Mouse (Mus musculus) embryonic facial prominence, embryonic 12.5 days (tissue): ENCODE data around the gene Stard9. TPM values are rescaled to one million over a fixed set of nuclear protein-coding genes. Genes with fewer than 3 reads are reported as not detected.

Source experiments
- ATAC-seq: fragments of 200-750 bp; cut with Nextera tagmentation; 2 replicates; pipeline ENCODE4 v1.8.0; 2017; ENCODE audit not compliant: insufficient number of reproducible peaks, insufficient read depth, low FRiP score, low TSS enrichment
- H3K27ac ChIP-seq: fragments of 300-500 bp; sonication (generic); 2 replicates; pipeline ENCODE4 v1.5.1; 2016; ENCODE audit warnings: mild to moderate bottlenecking
- H3K27me3 ChIP-seq: fragments of 300-500 bp; sonication (generic); 2 replicates; pipeline ENCODE4 v1.6.1; 2016; ENCODE audit warnings: mild to moderate bottlenecking, moderate library complexity
- H3K36me3 ChIP-seq: fragments of 300-500 bp; sonication (generic); 2 replicates; pipeline ENCODE4 v1.6.1; 2016; ENCODE audit warnings: mild to moderate bottlenecking
- H3K4me1 ChIP-seq: fragments of 300-500 bp; sonication (generic); 2 replicates; pipeline ENCODE4 v1.6.1; 2016
- H3K4me2 ChIP-seq: fragments of 300-500 bp; sonication (generic); replicated peaks from 2 replicates; pipeline ENCODE4 v1.6.1; 2016; ENCODE audit warnings: mild to moderate bottlenecking, moderate library complexity
- H3K4me3 ChIP-seq: fragments of 300-500 bp; sonication (generic); 2 replicates; pipeline ENCODE4 v1.5.1; 2016; ENCODE audit warnings: mild to moderate bottlenecking
- H3K9ac ChIP-seq: fragments of 300-500 bp; sonication (generic); 2 replicates; pipeline ENCODE4 v1.6.1; 2016; ENCODE audit warnings: mild to moderate bottlenecking, moderate library complexity
- H3K9me3 ChIP-seq: fragments of 300-500 bp; sonication (generic); 2 replicates; pipeline ENCODE4 v1.6.1; 2016; ENCODE audit warnings: mild to moderate bottlenecking, moderate library complexity
- WGBS: fragments of 180-500 bp; shearing (Covaris S2); methylation state at CpG from one replicate; pipeline ENCODE4 v1.1.7; 2016; 5-methylcytosine and 5-hydroxymethylcytosine counted together
- polyA plus RNA-seq: library from polyadenylated mRNA; unstranded; fragments of >200 nt; fragmentation: Nextera tagmentation; extraction: Ambion mirVana; gene quantifications from 2 replicates; pipeline ENCODE4 v1.2.1, GENCODE M21; 2016

Gene Stard9
- polyA plus RNA-seq, 1 experiment from 2014 or later = 6.3 TPM

DNA sequence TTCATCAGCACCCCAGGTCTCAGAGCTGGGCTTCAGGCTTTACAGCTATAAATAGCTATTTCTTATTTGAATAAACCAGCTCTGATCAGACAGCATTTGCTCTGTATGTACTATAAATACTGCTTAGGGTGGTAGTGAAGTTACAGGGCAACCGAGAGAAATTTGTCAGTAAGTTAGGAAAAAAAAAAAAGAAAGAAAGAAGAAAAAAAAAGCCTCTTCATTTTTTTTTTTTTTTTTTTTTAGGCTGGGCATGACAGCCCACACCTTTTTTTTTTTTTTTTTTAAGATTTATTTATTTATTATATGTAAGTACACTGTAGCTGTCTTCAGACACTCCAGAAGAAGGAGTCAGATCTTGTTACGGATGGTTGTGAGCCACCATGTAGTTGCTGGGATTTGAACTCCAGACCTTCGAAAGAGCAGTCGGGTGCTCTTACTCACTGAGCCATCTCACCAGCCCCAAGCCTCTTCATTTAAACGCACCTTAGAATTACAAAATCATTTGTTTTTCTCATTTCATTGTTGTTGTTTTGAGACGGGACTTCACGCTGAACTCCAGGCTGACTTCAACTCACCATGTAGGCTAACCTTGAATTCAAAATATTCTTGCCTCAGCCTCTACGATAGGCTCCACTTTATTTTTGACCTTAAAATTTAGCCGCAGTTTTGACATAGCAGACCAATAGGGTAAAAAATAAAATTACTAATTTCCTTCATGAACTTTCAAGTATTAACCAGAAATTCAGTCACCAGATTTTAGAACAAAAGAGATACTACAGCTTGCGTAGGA lies 650 bp upstream of the Stard9 start:
- no peaks in the 10 kb centered on the region for H3K9me3 ChIP-seq
- no peaks in the 10 kb centered on the region for H3K4me1 ChIP-seq
- H3K36me3 ChIP-seq = no peaks in the 10 kb centered on the region
- no peak; the same call in 1 of the 2 replicates for ATAC-seq
- peak overlapping the region; percentile 53 for H3K4me3 ChIP-seq
- H3K9ac ChIP-seq = no peak overlapping the region
- no peak overlapping the region for H3K27ac ChIP-seq
- H3K27me3 ChIP-seq = no peaks in the 10 kb centered on the region
- peak overlapping the region; percentile 39 for H3K4me2 ChIP-seq
- 32% methylated on average over 10 of the region's 10 CpGs for WGBS

DNA sequence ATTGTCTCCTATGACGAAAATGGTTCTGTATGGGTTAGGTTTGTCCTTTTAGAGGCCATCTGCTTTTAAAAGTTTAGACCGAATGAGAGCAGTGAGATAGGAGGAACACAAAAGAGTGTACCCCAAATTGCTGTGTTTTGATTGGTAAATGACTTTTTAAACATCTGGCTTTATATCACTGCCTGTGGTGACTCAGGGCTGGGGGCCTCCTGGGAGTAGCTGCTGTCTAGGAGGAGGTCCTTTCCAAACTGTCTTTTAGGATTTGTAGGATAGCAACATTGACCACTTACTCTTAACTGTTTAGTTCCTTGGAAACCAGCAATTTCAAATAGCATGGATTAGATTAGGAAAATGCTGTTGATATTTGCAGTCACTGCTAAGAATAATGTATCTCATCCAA lies 1.3 kb downstream of the Stard9 start:
- 77% methylated on average over 2 of the region's 2 CpGs for WGBS
- H3K4me3 ChIP-seq = no peak overlapping the region
- H3K9ac ChIP-seq = no peak overlapping the region
- H3K9me3 ChIP-seq = no peaks in the 10 kb centered on the region
- no peaks in the 10 kb centered on the region for H3K27me3 ChIP-seq
- H3K4me1 ChIP-seq = no peaks in the 10 kb centered on the region
- no peak overlapping the region for H3K27ac ChIP-seq
- peaks cover 10% of the 10 kb centered on the region; the same call in 1 of the 2 replicates for H3K36me3 ChIP-seq
- H3K4me2 ChIP-seq = no peak overlapping the region
- no peak for ATAC-seq

DNA sequence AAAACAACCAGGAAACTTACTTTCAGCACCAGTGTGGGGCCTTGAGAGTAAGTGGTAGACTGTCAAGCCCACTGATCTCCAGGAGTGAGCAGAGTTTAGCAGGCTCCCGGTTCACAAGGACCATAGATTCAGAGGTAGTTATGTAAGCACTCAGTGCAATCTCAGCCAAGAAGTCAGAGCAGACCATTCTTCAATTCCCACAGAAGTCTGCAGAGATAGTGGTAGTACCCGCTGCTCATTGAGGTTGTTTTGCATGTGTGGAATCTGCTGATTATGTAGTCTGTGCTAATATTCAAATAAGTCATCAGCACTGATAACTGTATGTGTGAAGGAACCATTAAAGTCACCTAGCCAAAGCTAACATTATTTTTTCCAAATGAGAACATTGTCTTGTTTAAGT lies 1.7 kb downstream of the Stard9 start:
- no peak for ATAC-seq
- no peak overlapping the region for H3K4me2 ChIP-seq
- no peak overlapping the region for H3K4me3 ChIP-seq
- H3K36me3 ChIP-seq = peaks cover 14% of the 10 kb centered on the region; the same call in 1 of the 2 replicates
- no peak overlapping the region for H3K9ac ChIP-seq
- H3K9me3 ChIP-seq = no peaks in the 10 kb centered on the region
- H3K27me3 ChIP-seq = no peaks in the 10 kb centered on the region
- no peak overlapping the region for H3K27ac ChIP-seq
- no peaks in the 10 kb centered on the region for H3K4me1 ChIP-seq
- WGBS = 81% methylated on average over 2 of the region's 2 CpGs

DNA sequence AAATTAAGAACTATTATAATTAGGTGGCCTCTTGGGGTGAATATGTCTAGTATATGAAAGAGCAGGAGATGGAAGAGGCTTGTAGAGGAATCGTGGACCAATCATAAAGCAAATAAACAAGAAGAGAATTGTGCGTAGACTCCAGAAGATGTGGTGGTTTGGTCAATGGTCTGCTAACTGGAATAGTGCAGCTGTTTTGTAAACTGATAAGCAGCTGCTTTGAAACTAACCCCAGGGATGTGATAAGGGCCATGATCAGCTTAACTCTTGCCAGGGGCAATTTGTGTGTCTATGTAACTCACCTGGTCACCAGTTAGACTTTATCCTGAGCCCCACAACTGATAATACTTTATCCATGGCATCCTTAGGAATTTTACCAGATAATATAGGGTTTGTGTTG lies 2.6 kb downstream of the Stard9 start:
- Histone ChIP-seq H3K27me3 (no peaks in the 10 kb centered on the region), H3K4me3 (no peak overlapping the region), H3K36me3 (peaks cover 14% of the 10 kb centered on the region; the same call in 1 of the 2 replicates), H3K9me3 (no peaks in the 10 kb centered on the region), H3K9ac (no peak overlapping the region), H3K4me2 (no peak overlapping the region), H3K4me1 (no peaks in the 10 kb centered on the region), H3K27ac (no peak overlapping the region)
- 84% methylated on average over 2 of the region's 2 CpGs for WGBS
- no peak for ATAC-seq

DNA sequence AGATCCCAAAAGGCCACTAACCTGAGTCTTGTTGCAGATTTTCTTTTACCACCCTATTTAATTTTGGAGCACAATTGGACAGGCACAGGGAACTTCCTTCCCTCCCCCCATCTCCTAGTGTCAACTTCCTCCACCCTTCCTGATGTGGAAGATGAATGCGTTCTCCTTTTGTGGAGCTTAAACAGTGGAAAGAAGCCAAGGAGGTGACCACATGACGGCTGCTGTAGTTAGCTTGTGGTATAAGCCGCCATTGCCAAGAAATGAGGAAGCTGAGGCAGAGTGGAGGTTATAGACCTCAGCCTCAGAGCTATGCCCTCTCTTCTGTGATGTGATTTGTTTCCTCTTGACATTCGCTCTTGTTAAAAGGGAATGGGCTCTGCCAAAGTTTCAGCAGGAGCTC lies 3.0 kb downstream of the Stard9 start:
- Histone ChIP-seq H3K9ac (no peak overlapping the region), H3K4me3 (no peak overlapping the region), H3K36me3 (peaks cover 14% of the 10 kb centered on the region; the same call in 1 of the 2 replicates), H3K27me3 (no peaks in the 10 kb centered on the region), H3K27ac (no peak overlapping the region), H3K9me3 (no peaks in the 10 kb centered on the region), H3K4me1 (no peaks in the 10 kb centered on the region), H3K4me2 (no peak overlapping the region)
- ATAC-seq = no peak
- WGBS = 85% methylated on average over 4 of the region's 4 CpGs

DNA sequence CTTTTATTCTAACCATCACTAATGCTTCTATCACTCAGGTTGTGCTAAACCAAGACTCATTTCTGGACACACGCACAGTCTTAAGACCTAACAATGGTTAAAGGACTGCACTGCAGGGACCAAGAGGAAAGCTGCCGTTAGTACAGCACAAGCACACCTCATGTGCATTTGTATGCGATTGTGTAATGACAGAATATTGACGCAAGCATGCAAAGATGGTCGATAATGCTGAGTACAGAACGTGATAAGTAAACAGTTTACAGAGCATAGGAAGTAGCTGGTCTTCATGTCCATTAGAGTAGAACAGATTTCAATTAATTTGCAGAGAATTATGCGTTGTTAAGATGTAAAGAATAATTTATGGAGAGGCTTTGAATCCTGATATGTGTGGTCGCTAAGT lies 11.9 kb downstream of the Stard9 start:
- no peaks in the 10 kb centered on the region for H3K4me1 ChIP-seq
- no peak overlapping the region for H3K4me2 ChIP-seq
- H3K9ac ChIP-seq = no peak overlapping the region
- H3K36me3 ChIP-seq = no peaks in the 10 kb centered on the region
- ATAC-seq = no peak
- no peaks in the 10 kb centered on the region for H3K9me3 ChIP-seq
- no peaks in the 10 kb centered on the region for H3K27me3 ChIP-seq
- WGBS = 92% methylated on average over 8 of the region's 8 CpGs
- H3K4me3 ChIP-seq = no peak overlapping the region
- no peak overlapping the region for H3K27ac ChIP-seq

DNA sequence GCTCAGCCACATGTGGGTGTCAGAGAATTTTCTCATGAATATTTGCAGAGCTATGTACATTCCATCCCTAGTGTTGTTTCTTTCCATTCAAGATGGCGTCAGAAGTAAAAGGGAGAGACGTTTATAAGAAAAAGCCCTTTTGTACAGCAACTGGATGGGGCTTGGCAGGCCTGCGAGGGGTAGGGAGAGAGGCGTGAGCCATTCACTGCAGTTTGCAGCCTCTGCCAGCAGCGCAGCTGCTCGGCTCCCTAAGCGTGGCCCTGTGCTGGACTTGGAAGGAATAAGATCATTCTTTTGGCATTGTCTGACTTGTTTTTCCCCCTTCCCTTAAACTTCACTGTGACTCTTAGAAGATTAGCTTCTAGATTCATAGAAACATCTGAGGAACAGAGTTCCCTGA lies 14.9 kb downstream of the Stard9 start:
- no peaks in the 10 kb centered on the region for H3K4me1 ChIP-seq
- no peak overlapping the region for H3K27ac ChIP-seq
- no peaks in the 10 kb centered on the region for H3K27me3 ChIP-seq
- H3K9ac ChIP-seq = no peak overlapping the region
- ATAC-seq = no peak
- no peaks in the 10 kb centered on the region for H3K9me3 ChIP-seq
- H3K4me3 ChIP-seq = no peak overlapping the region
- 74% methylated on average over 7 of the region's 7 CpGs for WGBS
- H3K4me2 ChIP-seq = no peak overlapping the region
- no peaks in the 10 kb centered on the region for H3K36me3 ChIP-seq

DNA sequence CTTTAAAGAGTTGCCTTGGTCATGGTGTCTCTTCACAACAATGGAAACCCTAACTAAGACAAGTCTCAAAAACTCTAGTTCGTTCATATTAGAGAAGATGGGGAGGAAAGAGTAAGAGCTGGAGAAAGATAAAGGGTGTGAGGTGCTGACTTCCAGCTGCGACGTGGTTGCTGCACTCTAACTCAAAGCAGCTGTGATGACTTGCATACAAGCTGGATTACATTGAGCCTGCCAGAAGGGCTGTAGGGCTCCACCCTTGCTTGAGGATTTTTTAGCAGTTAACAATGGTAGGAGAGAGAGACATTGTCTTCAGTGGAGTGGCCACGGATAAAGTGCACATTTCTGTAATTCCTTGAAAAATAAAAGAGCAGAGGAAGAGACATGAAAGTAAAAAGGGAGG lies 17.9 kb downstream of the Stard9 start:
- Histone ChIP-seq H3K4me1 (no peaks in the 10 kb centered on the region), H3K27ac (no peak overlapping the region), H3K4me2 (no peak overlapping the region), H3K36me3 (no peaks in the 10 kb centered on the region), H3K9me3 (no peaks in the 10 kb centered on the region), H3K4me3 (no peak overlapping the region), H3K9ac (no peak overlapping the region), H3K27me3 (no peaks in the 10 kb centered on the region)
- ATAC-seq = no peak
- WGBS = 48% methylated on average over 4 of the region's 4 CpGs

DNA sequence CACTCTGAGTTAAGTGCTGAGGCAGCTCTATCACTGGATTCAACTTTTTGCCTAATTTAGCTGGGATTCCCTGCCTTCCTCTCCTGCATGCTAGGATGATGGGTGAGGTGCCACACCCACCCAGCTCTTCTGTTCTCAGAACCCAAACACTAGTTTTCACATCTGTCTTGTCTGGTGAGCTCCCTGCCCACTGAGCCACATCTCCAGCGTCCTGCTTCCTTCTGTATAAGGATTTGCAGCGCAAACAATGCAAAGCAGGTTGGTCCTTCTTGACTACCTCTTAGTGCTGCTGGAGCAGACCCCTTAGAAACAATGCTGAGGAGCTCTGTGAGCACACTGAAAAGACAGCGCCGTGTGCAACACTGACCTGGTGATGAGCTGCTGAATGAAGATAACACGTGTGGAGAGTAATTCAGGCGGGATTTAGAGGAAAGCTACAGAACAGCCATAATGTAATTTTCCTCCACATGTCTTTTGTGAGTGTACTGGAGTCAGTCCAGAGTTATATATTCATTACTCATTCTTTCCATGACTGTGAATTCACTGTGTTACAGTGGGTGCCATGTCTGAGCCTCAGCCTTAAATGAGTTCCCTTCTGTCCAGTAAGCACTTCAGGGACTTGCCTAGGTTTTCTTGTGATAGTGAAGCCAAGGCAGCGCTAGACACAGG lies 23.5 kb downstream of the Stard9 start:
- Histone ChIP-seq H3K4me1 (no peaks in the 10 kb centered on the region), H3K27ac (no peak overlapping the region), H3K4me3 (no peak overlapping the region), H3K36me3 (no peaks in the 10 kb centered on the region), H3K27me3 (no peaks in the 10 kb centered on the region), H3K4me2 (no peak overlapping the region), H3K9ac (no peak overlapping the region), H3K9me3 (no peaks in the 10 kb centered on the region)
- no peak for ATAC-seq
- WGBS = 77% methylated on average over 7 of the region's 7 CpGs

DNA sequence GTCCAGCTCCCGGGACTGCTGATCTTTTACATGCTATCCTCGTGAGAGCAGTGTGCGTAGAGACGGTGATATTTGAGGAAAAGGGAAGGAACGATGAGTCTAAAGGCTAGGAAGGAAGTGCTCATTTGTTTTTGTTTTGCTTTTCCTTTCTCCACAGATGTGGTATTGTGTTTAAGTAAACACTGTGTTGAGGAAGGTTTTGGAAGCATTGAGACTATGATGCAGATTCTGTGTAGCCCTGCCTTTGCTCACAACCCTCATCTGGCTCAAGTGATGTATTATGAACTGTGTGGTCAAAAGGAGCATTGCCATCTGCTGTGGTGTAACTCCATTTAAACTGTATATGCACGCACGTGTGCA lies 24.0 kb downstream of the Stard9 start:
- Histone ChIP-seq H3K27me3 (no peaks in the 10 kb centered on the region), H3K4me3 (no peak overlapping the region), H3K27ac (no peak overlapping the region), H3K4me2 (no peak overlapping the region), H3K4me1 (no peaks in the 10 kb centered on the region), H3K9ac (no peak overlapping the region), H3K36me3 (no peaks in the 10 kb centered on the region), H3K9me3 (no peaks in the 10 kb centered on the region)
- no peak for ATAC-seq
- WGBS = 84% methylated on average over 7 of the region's 7 CpGs

DNA sequence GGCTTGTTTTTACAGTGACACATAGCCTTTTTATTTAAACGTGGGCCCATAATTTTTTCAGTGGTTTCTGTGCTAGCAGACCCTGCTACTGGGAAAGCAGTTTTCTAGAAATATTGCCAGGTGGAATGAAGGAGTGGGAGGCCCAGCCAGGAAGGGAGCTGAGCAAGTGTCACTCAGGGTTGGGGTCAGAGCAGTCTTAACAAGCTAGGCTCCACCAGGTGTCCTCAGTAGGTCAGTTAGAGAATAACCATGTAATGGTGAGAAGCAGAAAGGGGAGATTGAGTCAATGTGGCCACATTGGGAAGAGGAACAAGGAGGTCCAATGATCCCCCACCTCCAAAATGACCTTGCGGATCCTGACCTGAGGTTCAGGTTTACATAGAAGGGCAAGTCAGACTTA lies 25.8 kb downstream of the Stard9 start:
- H3K4me2 ChIP-seq = no peak overlapping the region
- H3K27ac ChIP-seq = no peak overlapping the region
- H3K9me3 ChIP-seq = no peaks in the 10 kb centered on the region
- ATAC-seq = no peak
- H3K4me1 ChIP-seq = no peaks in the 10 kb centered on the region
- H3K4me3 ChIP-seq = no peak overlapping the region
- no peak overlapping the region for H3K9ac ChIP-seq
- WGBS = 81% methylated on average over 2 of the region's 2 CpGs
- no peaks in the 10 kb centered on the region for H3K36me3 ChIP-seq
- H3K27me3 ChIP-seq = no peaks in the 10 kb centered on the region

DNA sequence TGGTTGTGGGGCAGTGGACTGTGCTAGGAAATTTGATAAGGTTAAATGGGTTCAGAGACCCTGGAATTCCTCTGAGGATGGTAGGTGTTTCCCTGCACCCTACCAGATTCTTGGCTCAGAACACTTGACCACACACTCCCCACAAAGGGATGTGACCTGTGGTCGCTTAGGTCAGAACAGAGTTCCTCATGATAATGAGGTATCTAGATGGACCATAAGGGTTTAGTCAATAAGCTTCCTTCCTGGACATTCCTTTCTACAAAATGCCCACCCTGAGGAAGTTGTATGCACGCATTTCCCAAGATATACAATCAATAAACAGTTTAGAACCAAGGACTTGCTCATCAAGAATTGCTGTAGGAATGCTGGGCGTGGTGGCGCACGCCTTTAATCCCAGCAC lies 27.0 kb downstream of the Stard9 start:
- Histone ChIP-seq H3K4me2 (no peak overlapping the region), H3K9me3 (no peaks in the 10 kb centered on the region), H3K9ac (no peak overlapping the region), H3K4me1 (no peaks in the 10 kb centered on the region), H3K36me3 (no peaks in the 10 kb centered on the region), H3K4me3 (no peak overlapping the region), H3K27me3 (no peaks in the 10 kb centered on the region), H3K27ac (no peak overlapping the region)
- WGBS = 90% methylated on average over 5 of the region's 5 CpGs
- no peak for ATAC-seq
